Comparison of ENCODE assay signal across 18 mouse cellular contexts in the genomic region with DNA sequence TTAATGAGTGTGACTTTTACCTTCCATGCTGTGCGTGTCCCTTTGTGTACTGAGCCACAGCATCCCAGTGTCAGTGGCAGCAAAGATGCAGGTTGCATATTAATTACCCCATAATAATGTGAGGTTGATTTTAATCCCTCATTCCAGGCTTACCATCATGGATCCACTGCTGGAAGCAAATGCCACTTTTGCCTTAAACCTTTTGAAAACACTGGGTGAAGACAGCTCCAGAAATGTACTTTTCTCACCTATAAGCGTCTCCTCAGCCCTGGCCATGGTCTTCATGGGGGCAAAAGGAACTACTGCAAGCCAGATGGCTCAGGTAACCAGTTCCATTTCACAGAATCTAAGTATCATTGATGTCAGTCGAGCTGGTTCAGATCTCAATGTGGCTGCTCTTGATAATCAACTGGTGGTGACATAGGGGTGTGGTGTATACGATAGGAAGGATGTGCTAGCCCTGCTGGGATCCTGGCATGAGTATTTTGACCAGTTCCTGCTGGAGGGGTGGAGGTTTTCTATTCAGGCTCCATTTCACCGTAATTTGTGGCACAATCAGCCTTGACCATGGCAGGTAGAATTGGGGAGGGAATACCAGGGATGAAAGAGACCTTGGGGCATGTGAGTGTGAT. TPM values are rescaled to one million over a fixed set of nuclear protein-coding genes. Genes with fewer than 3 reads are reported as not detected.
DNase-seq lines count a peak whose midpoint lies in the region; ATAC-seq lines count a peak whose summit lies in the region.
"Had no signal": no experiment of that assay in that cellular context is flagged by ENCODE, and none has a peak within 500 bp of the region (broad histone marks: within the 10 kb centered on the region; RNA-seq: fewer than 3 reads in every experiment).

No protein-coding gene starts in this region.

- no peak overlapping the region for H3K27ac ChIP-seq in kidney, embryonic 15.5 days
- H3K27ac ChIP-seq in kidney, embryonic 14.5 days (ENCODE audit: low read depth, low read length), result no peak overlapping the region
- peak overlapping the region; percentile 96 for H3K27ac ChIP-seq in liver, embryonic 16.5 days (ENCODE audit: low read length)
- H3K27ac ChIP-seq in stomach, embryonic 15.5 days, result no peak overlapping the region
- H3K27ac ChIP-seq: embryonic facial prominence, embryonic 10.5 days; forebrain, embryonic 10.5 days had no signal

- H3K9me3 ChIP-seq in kidney, embryonic 15.5 days (replicated peaks), result no peaks in the 10 kb centered on the region
- H3K9me3 ChIP-seq in kidney, embryonic 14.5 days (ENCODE audit: control insufficient read depth, low read length), result no peaks in the 10 kb centered on the region
- no peaks in the 10 kb centered on the region for H3K9me3 ChIP-seq in liver, embryonic 16.5 days (replicated peaks; ENCODE audit: control insufficient read depth, low read length)
- no peaks in the 10 kb centered on the region for H3K9me3 ChIP-seq in stomach, embryonic 15.5 days
- H3K9me3 ChIP-seq: embryonic facial prominence, embryonic 10.5 days; forebrain, embryonic 10.5 days; G1E had no signal

- H3K27me3 ChIP-seq in kidney, embryonic 15.5 days, result no peaks in the 10 kb centered on the region
- no peaks in the 10 kb centered on the region for H3K27me3 ChIP-seq in kidney, embryonic 14.5 days (ENCODE audit: control insufficient read depth, insufficient read depth, low read length)
- H3K27me3 ChIP-seq in liver, embryonic 16.5 days (ENCODE audit: control insufficient read depth, insufficient read depth, low read depth, low read length), result no peaks in the 10 kb centered on the region
- H3K27me3 ChIP-seq in stomach, embryonic 15.5 days (replicated peaks), result no peaks in the 10 kb centered on the region

- no peaks in the 10 kb centered on the region for H3K36me3 ChIP-seq in kidney, embryonic 15.5 days
- no peaks in the 10 kb centered on the region for H3K36me3 ChIP-seq in kidney, embryonic 14.5 days (ENCODE audit: control insufficient read depth, insufficient read depth, low read length)
- no peaks in the 10 kb centered on the region for H3K36me3 ChIP-seq in liver, embryonic 16.5 days (ENCODE audit: control insufficient read depth, insufficient read depth)
- no peaks in the 10 kb centered on the region for H3K36me3 ChIP-seq in stomach, embryonic 15.5 days
- H3K36me3 ChIP-seq: embryonic facial prominence, embryonic 10.5 days; forebrain, embryonic 10.5 days; G1E had no signal

- no peak for DNase-seq in thymus, postnatal 10 days (ENCODE audit: low spot score in 2 of 2)
- DNase-seq in ovary, postnatal 10 days (ENCODE audit: low spot score), result no peak
- no peak for DNase-seq in adrenal gland, postnatal 10 days
- DNase-seq: cerebellum, adult 8-10 months; heart, postnatal 36 days; kidney, postnatal 14 days; layer of hippocampus, adult 9-11 months; left cerebral cortex, postnatal 4 days; lung, embryonic 14.5 days had no signal

- H3K4me3 ChIP-seq in kidney, embryonic 15.5 days (replicated peaks), result no peak overlapping the region
- H3K4me3 ChIP-seq in kidney, embryonic 14.5 days (ENCODE audit: low read length), result no peak overlapping the region
- H3K4me3 ChIP-seq in liver, embryonic 16.5 days (ENCODE audit: low read depth, low read length), result peak overlapping the region; percentile 58
- H3K4me3 ChIP-seq in stomach, embryonic 15.5 days (replicated peaks), result no peak overlapping the region
- H3K4me3 ChIP-seq: embryonic facial prominence, embryonic 10.5 days; forebrain, embryonic 10.5 days had no signal

- peaks cover 15% of the 10 kb centered on the region for H3K4me1 ChIP-seq in kidney, embryonic 15.5 days
- no peaks in the 10 kb centered on the region for H3K4me1 ChIP-seq in kidney, embryonic 14.5 days (ENCODE audit: control insufficient read depth, insufficient read depth, low read length)
- peaks cover 64% of the 10 kb centered on the region for H3K4me1 ChIP-seq in liver, embryonic 16.5 days (ENCODE audit: control insufficient read depth, low read depth, low read length)
- peaks cover 12% of the 10 kb centered on the region; the same call in 1 of the 2 replicates for H3K4me1 ChIP-seq in stomach, embryonic 15.5 days

- no peak overlapping the region for H3K4me2 ChIP-seq in kidney, embryonic 15.5 days
- no peak overlapping the region for H3K4me2 ChIP-seq in kidney, embryonic 14.5 days (replicated peaks; ENCODE audit: low read depth, low read length)
- H3K4me2 ChIP-seq in liver, embryonic 16.5 days (ENCODE audit: low read depth, low read length), result peak overlapping the region; percentile 69
- no peak overlapping the region for H3K4me2 ChIP-seq in stomach, embryonic 15.5 days
- H3K4me2 ChIP-seq: lung, embryonic 14.5 days had no signal

- WGBS in kidney, embryonic 15.5 days, result 83% methylated on average over 5 of the region's 5 CpGs
- WGBS in kidney, embryonic 14.5 days, result 82% methylated on average over 5 of the region's 5 CpGs
- WGBS in liver, embryonic 16.5 days (ENCODE audit: insufficient replicate concordance), result 30% methylated on average over 5 of the region's 5 CpGs
- 75% methylated on average over 5 of the region's 5 CpGs for WGBS in stomach, embryonic 15.5 days

- ATAC-seq in kidney, embryonic 15.5 days (replicated peaks; ENCODE audit: low FRiP score), result peak; percentile 86
- ATAC-seq in kidney, embryonic 14.5 days (ENCODE audit: low FRiP score, low TSS enrichment), result no peak
- peak; percentile 81 for ATAC-seq in erythroblast, adult 5-6 weeks (replicated peaks; ENCODE audit: low FRiP score, poor library complexity, severe bottlenecking)
- peak; percentile 98 for ATAC-seq in liver, embryonic 16.5 days (ENCODE audit: low read depth)
- ATAC-seq in stomach, embryonic 15.5 days (ENCODE audit: insufficient read depth, low FRiP score, low read depth), result peak; percentile 96
- ATAC-seq: inflammation-experienced regulatory T-cells, adult 6 months had no signal

- no peak overlapping the region for H3K9ac ChIP-seq in kidney, embryonic 15.5 days
- no peak overlapping the region for H3K9ac ChIP-seq in kidney, embryonic 14.5 days (ENCODE audit: low read depth, low read length)
- H3K9ac ChIP-seq in liver, embryonic 16.5 days (ENCODE audit: low read depth, low read length), result peak overlapping the region; percentile 71
- no peak overlapping the region for H3K9ac ChIP-seq in stomach, embryonic 15.5 days
- H3K9ac ChIP-seq: lung, embryonic 14.5 days had no signal

RNA-seq across cellular contexts. Expression of a gene that starts 3.5 kb away (rescaled TPM):
- polyA plus RNA-seq in kidney, embryonic 15.5 days (2015; fragmentation: Nextera tagmentation; extraction: Ambion mirVana), result 3.9 and 5.0 TPM in 2 replicates
- polyA plus RNA-seq in kidney, embryonic 14.5 days (2014; fragmentation: Nextera tagmentation; extraction: Ambion mirVana), result 1.9 and 2.2 TPM in 2 replicates
- 24.2 and 40.5 TPM in 2 replicates for total RNA-seq in erythroblast, adult 5-6 weeks (2015; ENCODE audit: low replicate concordance)
- 25.4 and 36.4 TPM in 2 replicates for total RNA-seq in erythroblast, adult 5-6 weeks (2017; ENCODE audit: low replicate concordance)
- polyA plus RNA-seq in liver, embryonic 16.5 days (2015; fragmentation: Nextera tagmentation; extraction: Ambion mirVana), result 4.4 and 4.7 TPM in 2 replicates
- polyA plus RNA-seq in stomach, embryonic 15.5 days (2015; fragmentation: Nextera tagmentation; extraction: Ambion mirVana), result 4.7 and 5.7 TPM in 2 replicates
- total RNA-seq in adrenal gland, postnatal 10 days (2021), result 10 to 100 TPM; 20.1 to 32.0 TPM
- polyA plus RNA-seq: G1E had no signal

RNA-seq across cellular contexts. Expression of a gene that starts 34.6 kb away (rescaled TPM):
- 8.8 and 9.3 TPM in 2 replicates for polyA plus RNA-seq in kidney, embryonic 15.5 days (2015; fragmentation: Nextera tagmentation; extraction: Ambion mirVana)
- polyA plus RNA-seq in kidney, embryonic 14.5 days (2014; fragmentation: Nextera tagmentation; extraction: Ambion mirVana), result 6.9 and 7.9 TPM in 2 replicates
- 10.9 and 13.3 TPM in 2 replicates for total RNA-seq in erythroblast, adult 5-6 weeks (2015; ENCODE audit: low replicate concordance)
- 10.1 and 11.4 TPM in 2 replicates for total RNA-seq in erythroblast, adult 5-6 weeks (2017; ENCODE audit: low replicate concordance)
- polyA plus RNA-seq in liver, embryonic 16.5 days (2015; fragmentation: Nextera tagmentation; extraction: Ambion mirVana), result 1.9 and 2.0 TPM in 2 replicates
- 9.4 and 10.2 TPM in 2 replicates for polyA plus RNA-seq in stomach, embryonic 15.5 days (2015; fragmentation: Nextera tagmentation; extraction: Ambion mirVana)
- total RNA-seq in adrenal gland, postnatal 10 days (2021), result 10 to 100 TPM; 12.9 to 16.3 TPM

RNA-seq across cellular contexts. Expression of a gene that starts 58.7 kb away (rescaled TPM):
- polyA plus RNA-seq in kidney, embryonic 15.5 days (2015; fragmentation: Nextera tagmentation; extraction: Ambion mirVana), result 0.14 TPM in 1 of 2 replicates, not detected in the other
- not detected in 2 replicates for polyA plus RNA-seq in kidney, embryonic 14.5 days (2014; fragmentation: Nextera tagmentation; extraction: Ambion mirVana)
- total RNA-seq in erythroblast, adult 5-6 weeks (2015; ENCODE audit: low replicate concordance), result 0.63 TPM in 1 of 2 replicates, not detected in the other
- total RNA-seq in erythroblast, adult 5-6 weeks (2017; ENCODE audit: low replicate concordance), result not detected in 2 replicates
- polyA plus RNA-seq in liver, embryonic 16.5 days (2015; fragmentation: Nextera tagmentation; extraction: Ambion mirVana), result 0.05 TPM in 1 of 2 replicates, not detected in the other
- 0.13 TPM in 1 of 2 replicates, not detected in the other for polyA plus RNA-seq in stomach, embryonic 15.5 days (2015; fragmentation: Nextera tagmentation; extraction: Ambion mirVana)
- not detected for total RNA-seq in adrenal gland, postnatal 10 days (2021)
- polyA plus RNA-seq: embryonic facial prominence, embryonic 10.5 days; forebrain, embryonic 10.5 days; G1E had no signal
